Mouse (Mus musculus): ENCODE results near the gene Gm3486. TPM values are rescaled to one million over a fixed set of nuclear protein-coding genes. Genes with fewer than 3 reads are reported as not detected.
"Not testable (repeated sequence)": the region's sequence is repeated elsewhere in the genome, so short reads cannot be mapped to it uniquely, and the experiment has no call there.

Gm3486 gene
- polyA plus RNA-seq (2017; shearing (Covaris generic)), result not detected

- ATAC-seq, result not testable (repeated sequence)
These were observed at the start of gene Gm3486 for GRCm38 (mm10) chr14:41489385-41489784. Gene Gm3486, minus strand, starts transcription at chr14:41489485.

GRCm38 (mm10) chr14:41524695-41525094, 35.4 kb upstream of the Gm3486 start:
- not testable (repeated sequence) for ATAC-seq

GRCm38 (mm10) chr14:41520683-41521082, 31.4 kb upstream of the Gm3486 start:
- not testable (repeated sequence) for ATAC-seq

- ATAC-seq, result not testable (repeated sequence)
These were observed 35.9 kb downstream of the Gm3486 start, which contains the start of gene Gm7954 for GRCm38 (mm10) chr14:41453418-41453817. Gene Gm7954, minus strand, starts transcription at chr14:41453518.

Other genes with a start within 250 kb of the Gm3486 start
- not detected for gene Gm2832, start 210.7 kb downstream of the Gm3486 start, polyA plus RNA-seq (2017; shearing (Covaris generic))
- not detected for gene Gm5798, start 140.9 kb downstream of the Gm3486 start, polyA plus RNA-seq (2017; shearing (Covaris generic))
- gene Gm7945, start 103.1 kb downstream of the Gm3486 start, polyA plus RNA-seq (2017; shearing (Covaris generic)), result not detected
- gene Gm6482, start 81.2 kb downstream of the Gm3486 start, polyA plus RNA-seq (2017; shearing (Covaris generic)), result not detected
- not detected for gene Gm7954, start 36.0 kb downstream of the Gm3486 start, polyA plus RNA-seq (2017; shearing (Covaris generic))
- gene Gm7970, start 66.1 kb upstream of the Gm3486 start, polyA plus RNA-seq (2017; shearing (Covaris generic)), result not detected
- not detected for gene 1700049E17Rik2, start 83.7 kb upstream of the Gm3486 start, polyA plus RNA-seq (2017; shearing (Covaris generic))
- not detected for gene Gm3072, start 135.1 kb upstream of the Gm3486 start, polyA plus RNA-seq (2017; shearing (Covaris generic))
- gene Gm3676, start 157.0 kb upstream of the Gm3486 start, polyA plus RNA-seq (2017; shearing (Covaris generic)), result not detected
- not detected for gene Gm8068, start 212.4 kb upstream of the Gm3486 start, polyA plus RNA-seq (2017; shearing (Covaris generic))

Measured in activated CD4-positive, CD25-positive, alpha-beta regulatory T cell, adult 4 months (primary cell).